Mouse (Mus musculus) thymus, postnatal 36 days (tissue): ENCODE data around the gene Slc12a8.

Experiments used
- DNase-seq, 2 experiments: peaks; one replicate each; pipeline ENCODE4 v3.0.0; 2022; ENCODE audit warnings: mixed read lengths in 2 of 2

Gene Slc12a8

GRCm38 (mm10) chr16:33676347-33677312, 159.5 kb downstream of the Slc12a8 start:
- DNase-seq: no peak

- DNase-seq: no peak
These were observed 160.2 kb downstream of the Slc12a8 start for GRCm38 (mm10) chr16:33677313-33677690.

GRCm38 (mm10) chr16:33677901-33678300, 160.8 kb downstream of the Slc12a8 start:
- DNase-seq: no peak

- DNase-seq: no peak
These were observed 163.1 kb downstream of the Slc12a8 start for GRCm38 (mm10) chr16:33680271-33680670.

GRCm38 (mm10) chr16:33680816-33681215, 163.7 kb downstream of the Slc12a8 start:
- no peak for DNase-seq

- DNase-seq: no peak
These were observed 164.5 kb downstream of the Slc12a8 start for GRCm38 (mm10) chr16:33681661-33682060.

- DNase-seq: no peak
These were observed 165.5 kb downstream of the Slc12a8 start for GRCm38 (mm10) chr16:33682651-33683050.

- no peak for DNase-seq
These were observed 166.4 kb downstream of the Slc12a8 start for GRCm38 (mm10) chr16:33683206-33684161.

GRCm38 (mm10) chr16:33684162-33684702, 167.1 kb downstream of the Slc12a8 start, which contains the start of gene Heg1:
Gene Heg1, plus strand, starts transcription at chr16:33684370.
- peak; percentile 93 to 96 for DNase-seq

- DNase-seq: peak; percentile 44 to 48
These were observed 167.9 kb downstream of the Slc12a8 start for GRCm38 (mm10) chr16:33684703-33685701.

- DNase-seq: no peak
These were observed 168.9 kb downstream of the Slc12a8 start for GRCm38 (mm10) chr16:33686056-33686455.

GRCm38 (mm10) chr16:33687724-33688123, 170.6 kb downstream of the Slc12a8 start:
- DNase-seq: peak; percentile 50 to 61

- peak; percentile 38 to 45 for DNase-seq
These were observed 174.0 kb downstream of the Slc12a8 start for GRCm38 (mm10) chr16:33690975-33691747.

GRCm38 (mm10) chr16:33693553-33693952, 176.4 kb downstream of the Slc12a8 start:
- DNase-seq: no peak

GRCm38 (mm10) chr16:33696811-33697575, 179.9 kb downstream of the Slc12a8 start:
- DNase-seq: no peak

- no peak for DNase-seq
These were observed 180.6 kb downstream of the Slc12a8 start for GRCm38 (mm10) chr16:33697576-33698276.

GRCm38 (mm10) chr16:33698277-33698790, 181.2 kb downstream of the Slc12a8 start:
- no peak for DNase-seq

GRCm38 (mm10) chr16:33700584-33700983, 183.5 kb downstream of the Slc12a8 start:
- no peak for DNase-seq

- DNase-seq: no peak
These were observed 184.7 kb downstream of the Slc12a8 start for GRCm38 (mm10) chr16:33701872-33702271.
